Mouse (Mus musculus) heart, postnatal 25 days (tissue): Measurements from ENCODE around the gene Rpl7a. TPM values are rescaled to one million over a fixed set of nuclear protein-coding genes. Genes with fewer than 3 reads are reported as not detected.

Experiments used
- DNase-seq: peaks from one replicate; pipeline ENCODE4 v3.0.0; 2022; ENCODE audit warnings: low spot score
- intact Hi-C: fragments of 180-260 bp; cut with DNase I; formaldehyde crosslinking; loops from one replicate; pipeline ENCODE4 v1.15.1; 2025
- total RNA-seq, 2 experiments: library from RNA; stranded (reverse); gene quantifications; 2 replicates each; pipeline ENCODE4 v1.2.3; 2021

The Rpl7a gene
- total RNA-seq, 2 experiments from 2014 or later, result 274 to 280 TPM

DNA sequence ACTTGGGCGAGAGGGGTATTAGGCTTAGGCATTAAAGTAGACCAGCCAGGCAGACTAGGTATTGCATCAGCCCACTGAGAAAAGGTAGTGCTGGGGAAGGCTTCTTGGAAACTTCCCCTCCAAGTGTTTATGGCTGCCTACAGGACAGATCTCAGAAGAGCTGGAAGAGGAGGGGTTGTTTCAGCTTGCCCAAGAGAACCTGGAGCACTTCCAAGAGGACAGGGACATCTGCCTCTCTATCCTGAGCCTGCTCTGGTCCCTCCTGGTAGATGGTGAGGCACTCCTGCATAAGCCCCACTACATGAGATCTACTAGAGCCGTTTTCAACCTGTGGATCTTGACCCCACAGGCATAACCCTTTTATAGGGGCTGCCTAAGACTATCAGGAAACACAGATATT lies 39.8 kb downstream of the Rpl7a start:
- intact Hi-C loops, result no loop called here
- DNase-seq, result no peak

DNA sequence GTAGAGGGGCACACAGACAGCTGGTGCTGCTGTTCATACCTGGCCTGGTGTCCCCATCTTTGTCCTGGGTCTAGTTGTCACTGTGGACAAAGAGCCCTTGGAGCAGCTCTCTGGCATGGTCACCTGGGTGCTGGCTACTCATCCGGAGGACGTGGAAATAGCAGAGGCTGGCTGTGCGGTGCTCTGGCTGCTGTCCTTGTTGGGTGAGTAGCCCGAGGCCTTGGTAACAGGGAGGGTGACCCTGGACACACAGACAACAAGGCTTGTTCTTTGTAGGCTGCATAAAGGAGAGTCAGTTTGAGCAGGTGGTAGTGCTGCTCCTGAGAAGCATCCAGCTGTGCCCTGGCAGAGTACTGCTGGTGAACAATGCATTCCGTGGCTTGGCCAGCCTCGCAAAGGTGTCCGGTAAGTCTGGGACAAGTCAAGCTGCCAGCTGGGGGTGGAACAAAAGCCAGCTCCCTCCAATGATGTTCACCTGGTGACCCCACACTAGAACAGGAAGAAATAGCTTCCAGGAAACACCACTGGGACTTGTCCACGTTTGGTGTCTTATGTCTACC lies 40.9 kb downstream of the Rpl7a start:
- no peak for DNase-seq
- intact Hi-C loops, result no loop called here

DNA sequence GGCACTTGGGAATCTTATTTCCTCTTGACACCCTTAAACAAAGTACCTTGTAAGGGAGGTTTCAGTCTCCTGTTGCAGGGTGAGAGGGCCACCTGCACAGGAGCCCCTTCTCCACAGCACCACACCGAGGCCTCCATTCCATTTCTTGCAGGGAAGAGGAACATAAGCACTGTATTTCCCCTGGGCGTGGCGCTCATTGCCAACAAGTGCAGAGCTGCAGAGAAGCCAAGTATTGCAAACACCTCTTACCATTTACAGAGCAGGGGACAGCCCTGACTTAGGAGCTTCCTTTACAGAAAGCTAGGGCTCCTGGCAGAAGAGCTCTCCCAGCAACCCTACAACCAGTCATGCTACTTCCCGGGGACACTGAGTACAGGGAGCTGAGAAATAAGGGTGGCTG lies 41.6 kb downstream of the Rpl7a start:
- intact Hi-C loops, result no loop called here
- no peak for DNase-seq

DNA sequence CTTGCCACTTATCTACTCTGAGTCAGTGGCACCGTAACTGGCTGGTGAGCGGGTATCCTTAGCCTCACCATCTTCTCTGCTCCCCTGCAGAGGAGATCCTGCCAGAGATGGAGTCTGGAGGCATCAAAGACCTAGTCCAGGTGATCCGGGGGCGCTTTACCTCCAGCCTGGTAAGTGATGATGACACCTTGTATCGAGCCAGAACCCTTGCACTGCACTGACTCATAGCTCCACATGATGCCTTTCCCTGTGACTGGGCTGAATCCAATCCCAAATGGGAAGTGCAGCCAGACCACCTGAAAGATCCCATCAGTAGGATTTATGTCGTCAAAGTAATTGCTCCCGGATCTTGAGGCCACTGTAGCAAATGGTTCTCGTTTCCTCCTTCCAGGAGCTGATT lies 42.3 kb downstream of the Rpl7a start:
- intact Hi-C loops, result no loop called here

DNA sequence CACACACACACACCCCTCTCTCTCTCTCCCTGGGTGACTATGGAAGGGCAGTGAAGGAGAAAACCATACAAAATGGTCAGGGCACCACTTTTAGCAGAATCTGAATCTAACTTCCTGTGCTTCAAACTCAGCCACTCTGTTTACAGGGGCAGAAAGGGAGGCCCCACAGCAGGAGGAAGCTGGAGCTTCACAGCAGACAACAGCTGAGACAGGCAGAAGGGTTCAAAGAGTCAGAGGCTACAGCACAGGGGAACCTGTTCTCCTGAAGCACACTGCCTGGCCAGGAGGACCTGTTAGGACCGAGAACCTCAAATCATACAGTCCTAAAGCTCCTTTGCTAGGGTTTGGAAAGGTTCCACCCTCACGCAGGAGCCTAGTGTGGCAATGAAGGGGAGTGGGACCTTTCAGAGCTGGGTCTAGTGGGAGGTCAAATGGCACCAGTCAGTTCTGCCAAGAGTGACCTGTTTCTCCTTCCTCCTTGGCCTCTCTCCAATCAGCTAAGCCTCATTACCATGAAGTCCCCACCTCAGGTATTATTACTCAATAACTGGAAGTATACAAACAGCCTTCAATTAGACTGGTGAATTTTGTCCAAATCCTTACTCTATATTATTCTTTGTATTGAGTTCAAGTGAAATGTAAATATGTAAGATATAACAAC lies 44.3 kb downstream of the Rpl7a start:
- intact Hi-C loops, result no loop called here
- no peak for DNase-seq

More for the DNA sequence above, 42.3 kb downstream of the Rpl7a start:
- DNase-seq, result no peak

DNA sequence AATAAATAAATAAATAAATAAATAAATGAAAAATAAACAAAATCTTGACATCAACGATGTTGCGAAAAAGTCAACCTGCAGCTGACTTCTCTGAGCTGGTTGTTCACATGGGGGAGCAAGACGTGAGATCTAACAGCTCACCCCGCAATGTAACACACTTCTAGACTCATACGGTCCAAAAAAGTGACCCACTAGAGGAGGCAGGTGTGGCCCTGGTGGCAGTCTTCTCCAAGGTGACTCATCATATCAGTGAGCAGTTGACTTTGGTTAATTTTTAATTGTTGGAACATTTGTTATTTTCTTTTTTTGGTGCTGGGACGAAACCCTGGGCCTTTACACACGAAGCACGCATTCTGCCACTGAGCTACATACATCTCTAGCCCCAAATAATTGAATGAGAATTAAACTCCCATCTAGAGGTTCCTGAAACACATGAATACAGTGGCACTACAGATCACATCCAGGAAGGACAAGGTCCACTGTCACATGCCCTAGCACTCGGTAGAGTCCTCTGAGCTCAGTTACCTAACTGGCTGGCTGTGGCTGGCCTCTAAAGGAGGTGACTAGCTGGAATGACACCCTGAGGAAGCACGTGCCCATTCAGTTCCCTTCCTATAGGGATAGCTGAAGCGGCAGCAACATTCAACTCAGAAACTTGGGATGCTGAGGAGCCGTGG lies 46.4 kb downstream of the Rpl7a start:
- DNase-seq, result no peak
- intact Hi-C loops, result no loop called here

DNA sequence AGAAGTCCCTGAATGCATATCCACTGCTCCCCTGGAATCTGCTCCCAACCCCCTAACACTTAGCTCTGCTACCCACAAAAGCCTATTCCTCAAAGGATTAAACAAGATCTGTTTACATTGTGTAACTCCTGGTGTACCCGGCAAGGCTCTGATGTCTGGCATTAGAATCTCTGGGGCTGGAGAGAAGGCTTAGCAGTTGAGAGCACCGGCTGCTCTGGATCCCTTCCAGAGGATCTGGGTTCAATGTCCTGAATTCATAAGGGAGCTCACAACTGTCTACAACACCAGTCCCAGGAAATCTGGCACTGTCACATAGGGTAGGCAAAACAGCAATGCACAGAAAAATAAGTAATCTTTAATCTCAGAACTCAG lies 46.9 kb downstream of the Rpl7a start:
- intact Hi-C loops, result no loop called here
- DNase-seq, result no peak

DNA sequence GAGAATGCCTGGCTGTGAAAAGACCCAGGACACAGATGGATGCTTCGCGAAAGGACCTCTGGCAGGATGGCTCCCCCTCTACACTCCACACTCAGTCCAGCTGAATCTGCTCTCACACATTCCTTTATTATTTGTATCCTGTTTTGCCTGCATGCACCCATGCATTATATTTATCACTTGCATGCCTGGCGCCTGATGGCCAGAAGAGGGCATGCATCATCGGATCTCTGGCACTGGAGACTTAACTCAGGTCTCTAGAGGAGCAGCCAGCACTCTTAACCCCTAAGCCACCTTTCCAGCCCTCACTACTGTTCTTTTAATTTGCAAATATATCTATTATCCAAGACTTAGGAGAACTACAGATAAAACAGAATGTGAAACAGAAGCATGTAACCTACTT lies 50.2 kb downstream of the Rpl7a start:
- intact Hi-C loops, result loop anchor here (5.0 kb wide), 1 partner anchor 58 kb away; the partner anchor contains the start of gene Surf6
- no peak for DNase-seq

Other genes starting within 250 kb of the Rpl7a start
- not detected for gene Lcn4, start 239.5 kb upstream of the Rpl7a start, total RNA-seq
- gene Abo, start 45.8 kb upstream of the Rpl7a start, total RNA-seq, result not detected
- 10 to 100 TPM; 12.2 to 13.9 TPM for gene Surf6, start 7.9 kb upstream of the Rpl7a start, total RNA-seq
- gene Med22, start 87 bp upstream of the Rpl7a start, total RNA-seq, result 10 to 100 TPM; 23.7 to 25.6 TPM
- 10 to 100 TPM; 14.7 to 14.8 TPM for gene Surf2, start 5.6 kb downstream of the Rpl7a start, total RNA-seq
- 10 to 100 TPM; 49.4 to 49.7 TPM for gene Surf1, start 5.8 kb downstream of the Rpl7a start, total RNA-seq
- gene Surf4, start 23.2 kb downstream of the Rpl7a start, total RNA-seq, result 10 to 100 TPM; 82.1 to 85.7 TPM
- not detected for gene Stkld1, start 23.3 kb downstream of the Rpl7a start, total RNA-seq
- gene Rexo4, start 53.6 kb downstream of the Rpl7a start, total RNA-seq, result 10 to 100 TPM; 13.9 to 15.2 TPM
- gene Adamts13, start 62.7 kb downstream of the Rpl7a start, total RNA-seq, result not detected
- gene Cacfd1, start 99.2 kb downstream of the Rpl7a start, total RNA-seq, result 10 to 100 TPM; 37.3 to 41.6 TPM
- gene Slc2a6, start 117.2 kb downstream of the Rpl7a start, total RNA-seq, result under 1 TPM; 0.25 to 0.39 TPM
- not detected for gene Mymk, start 161.4 kb downstream of the Rpl7a start, total RNA-seq
- 10 to 100 TPM; 19.1 to 26.8 TPM for gene Adamtsl2, start 168.6 kb downstream of the Rpl7a start, total RNA-seq
- under 1 TPM; 0.34 to 0.48 TPM for gene Fam163b, start 231.7 kb downstream of the Rpl7a start, total RNA-seq